ENCODE assay signal across 8 mouse cellular contexts in genomic region chr11:20829993-20830685, GRCm38 (mm10). TPM values are rescaled to one million over a fixed set of nuclear protein-coding genes. Genes with fewer than 3 reads are reported as not detected.
DNase-seq lines count a peak whose midpoint lies in the region; ATAC-seq and TF ChIP-seq lines count a peak whose summit lies in the region.

No protein-coding gene starts in this region.

- ATAC-seq in erythroblast, adult 5-6 weeks (replicated peaks; ENCODE audit: low FRiP score, poor library complexity, severe bottlenecking), result no peak
- ATAC-seq in embryonic facial prominence, embryonic 14.5 days (ENCODE audit: low read depth), result peak; percentile 35
- ATAC-seq in intestine, embryonic 14.5 days (replicated peaks; ENCODE audit: low FRiP score, low TSS enrichment, low read depth), result peak; percentile 18; the same call in 1 of the 2 replicates
- no peak for ATAC-seq in lung, embryonic 15.5 days (ENCODE audit: borderline replicate concordance, extremely low read depth, low FRiP score, low TSS enrichment)

- DNase-seq in embryonic facial prominence, embryonic 14.5 days (ENCODE audit: low spot score), result peak; percentile 43
- peak; percentile 86 for DNase-seq in intestine, embryonic 14.5 days (ENCODE audit: low spot score)
- peak; percentile 39 for DNase-seq in retina, postnatal 7 days (ENCODE audit: low read depth, low spot score)
- no peak for DNase-seq in thymus, postnatal 36 days

- no peak for TF ChIP-seq EP300 in ES-Bruce4 (IDR thresholded peaks at IDR 0.05; ENCODE audit: insufficient read depth, low read depth, low read length)

- H3K27ac ChIP-seq in ES-Bruce4 (ENCODE audit: insufficient read depth, low read length), result no peak overlapping the region
- H3K27ac ChIP-seq in embryonic facial prominence, embryonic 14.5 days (replicated peaks; ENCODE audit: low read depth, low read length), result peak overlapping the region; percentile 88
- peak overlapping the region; percentile 89 for H3K27ac ChIP-seq in intestine, embryonic 14.5 days (ENCODE audit: low read depth)
- peak overlapping the region; percentile 94 for H3K27ac ChIP-seq in lung, embryonic 15.5 days

- peak overlapping the region; percentile 87 for H3K4me3 ChIP-seq in erythroblast, embryonic 14.5 days (replicated peaks)
- H3K4me3 ChIP-seq in ES-Bruce4 (ENCODE audit: low read depth, low read length), result peak overlapping the region; percentile 92
- H3K4me3 ChIP-seq in embryonic facial prominence, embryonic 14.5 days (ENCODE audit: low read depth, low read length), result peak overlapping the region; percentile 86
- H3K4me3 ChIP-seq in intestine, embryonic 14.5 days (ENCODE audit: low read depth, low read length), result peak overlapping the region; percentile 78
- H3K4me3 ChIP-seq in lung, embryonic 15.5 days, result peak overlapping the region; percentile 91

- no peaks in the 10 kb centered on the region for H3K9me3 ChIP-seq in erythroblast, embryonic 14.5 days (ENCODE audit: control insufficient read depth, low read length)
- H3K9me3 ChIP-seq in ES-Bruce4 (replicated peaks; ENCODE audit: control insufficient read depth, insufficient read depth, low read length, poor library complexity, severe bottlenecking), result no peaks in the 10 kb centered on the region
- H3K9me3 ChIP-seq in embryonic facial prominence, embryonic 14.5 days (ENCODE audit: control insufficient read depth, low read length), result no peaks in the 10 kb centered on the region
- no peaks in the 10 kb centered on the region for H3K9me3 ChIP-seq in intestine, embryonic 14.5 days (ENCODE audit: control insufficient read depth, low read length)
- no peaks in the 10 kb centered on the region for H3K9me3 ChIP-seq in lung, embryonic 15.5 days

- peaks cover 28% of the 10 kb centered on the region for H3K4me1 ChIP-seq in erythroblast, embryonic 14.5 days (ENCODE audit: control insufficient read depth)
- H3K4me1 ChIP-seq in ES-Bruce4 (ENCODE audit: control insufficient read depth, insufficient read depth, low read length), result no peaks in the 10 kb centered on the region
- peaks cover 28% of the 10 kb centered on the region for H3K4me1 ChIP-seq in embryonic facial prominence, embryonic 14.5 days (ENCODE audit: control insufficient read depth, insufficient read depth, low read length)
- peaks cover 14% of the 10 kb centered on the region for H3K4me1 ChIP-seq in intestine, embryonic 14.5 days (replicated peaks; ENCODE audit: control insufficient read depth, insufficient read depth, low read length)
- peaks cover 21% of the 10 kb centered on the region for H3K4me1 ChIP-seq in lung, embryonic 15.5 days

- TF ChIP-seq CTCF in ES-Bruce4 (IDR thresholded peaks at IDR 0.05; ENCODE audit: low read depth, low read length), result no peak

- H3K36me3 ChIP-seq in erythroblast, embryonic 14.5 days (ENCODE audit: control insufficient read depth), result peaks cover 21% of the 10 kb centered on the region
- H3K36me3 ChIP-seq in ES-Bruce4 (ENCODE audit: control insufficient read depth, insufficient read depth, low read length, poor library complexity, severe bottlenecking), result peaks cover 16% of the 10 kb centered on the region
- H3K36me3 ChIP-seq in embryonic facial prominence, embryonic 14.5 days (ENCODE audit: control insufficient read depth, insufficient read depth, low read length), result peaks cover 27% of the 10 kb centered on the region
- peaks cover 31% of the 10 kb centered on the region for H3K36me3 ChIP-seq in intestine, embryonic 14.5 days (ENCODE audit: control insufficient read depth, insufficient read depth, low read length)
- peaks cover 26% of the 10 kb centered on the region for H3K36me3 ChIP-seq in lung, embryonic 15.5 days

- H3K9ac ChIP-seq in ES-Bruce4 (ENCODE audit: low read depth, poor library complexity, severe bottlenecking), result peak overlapping the region; percentile 93
- peak overlapping the region; percentile 96 for H3K9ac ChIP-seq in embryonic facial prominence, embryonic 14.5 days (ENCODE audit: low read depth, low read length)
- H3K9ac ChIP-seq in intestine, embryonic 14.5 days (ENCODE audit: low read length), result peak overlapping the region; percentile 89
- H3K9ac ChIP-seq in lung, embryonic 15.5 days, result peak overlapping the region; percentile 94

- no peak for TF ChIP-seq POLR2A in ES-Bruce4 (IDR thresholded peaks at IDR 0.05; ENCODE audit: insufficient read depth, low read length)

- H3K27me3 ChIP-seq in erythroblast, embryonic 14.5 days (ENCODE audit: control insufficient read depth), result peaks cover 47% of the 10 kb centered on the region
- no peaks in the 10 kb centered on the region for H3K27me3 ChIP-seq in ES-Bruce4 (ENCODE audit: control insufficient read depth, insufficient read depth, low read length, poor library complexity, severe bottlenecking)
- no peaks in the 10 kb centered on the region for H3K27me3 ChIP-seq in embryonic facial prominence, embryonic 14.5 days (replicated peaks; ENCODE audit: control insufficient read depth, insufficient read depth, low read length)
- no peaks in the 10 kb centered on the region for H3K27me3 ChIP-seq in intestine, embryonic 14.5 days (replicated peaks; ENCODE audit: control insufficient read depth, insufficient read depth, low read length)
- no peaks in the 10 kb centered on the region for H3K27me3 ChIP-seq in lung, embryonic 15.5 days

- H3K4me2 ChIP-seq in embryonic facial prominence, embryonic 14.5 days (ENCODE audit: low read depth, low read length), result peak overlapping the region; percentile 90
- H3K4me2 ChIP-seq in intestine, embryonic 14.5 days (ENCODE audit: low read length), result peak overlapping the region; percentile 86
- peak overlapping the region; percentile 77 for H3K4me2 ChIP-seq in lung, embryonic 15.5 days

- 11% methylated on average over 23 of the region's 23 CpGs for WGBS in embryonic facial prominence, embryonic 14.5 days
- WGBS in intestine, embryonic 14.5 days, result 11% methylated on average over 23 of the region's 23 CpGs
- WGBS in lung, embryonic 15.5 days, result 8% methylated on average over 23 of the region's 23 CpGs

RNA-seq across cellular contexts. Expression of gene Lgalsl, which starts 0.7 kb away (rescaled TPM):
- 0.03 and 0.04 TPM in 2 replicates for polyA plus RNA-seq in erythroblast, embryonic 14.5 days (2012)
- 4.8 and 5.6 TPM in 2 replicates for total RNA-seq in erythroblast, adult 5-6 weeks (2015; ENCODE audit: low replicate concordance)
- total RNA-seq in erythroblast, adult 5-6 weeks (2017; ENCODE audit: low replicate concordance), result 1.0 and 1.7 TPM in 2 replicates
- polyA plus RNA-seq in ES-Bruce4 (2011; ENCODE audit: insufficient read depth, insufficient read length, low read depth, missing spikeins), result 23.7 and 24.1 TPM in 2 replicates
- 46.8 and 54.9 TPM in 2 replicates for polyA plus RNA-seq in embryonic facial prominence, embryonic 14.5 days (2014; fragmentation: Nextera tagmentation; extraction: Ambion mirVana)
- 33.4 and 39.4 TPM in 2 replicates for polyA plus RNA-seq in intestine, embryonic 14.5 days (2014; fragmentation: Nextera tagmentation; extraction: Ambion mirVana)
- 52.3 and 54.4 TPM in 2 replicates for polyA plus RNA-seq in lung, embryonic 15.5 days (2015; fragmentation: Nextera tagmentation; extraction: Ambion mirVana)

Comparison
In these comparisons a context has a peak if more than half of its experiments do, and no peak if none do; other contexts are left out.
1. ATAC-seq: peak in embryonic facial prominence, embryonic 14.5 days (single experiment) and intestine, embryonic 14.5 days (single experiment); none in erythroblast, adult 5-6 weeks (single experiment) and lung, embryonic 15.5 days (single experiment).
2. DNase-seq: peak in embryonic facial prominence, embryonic 14.5 days (single experiment), intestine, embryonic 14.5 days (single experiment) and retina, postnatal 7 days (single experiment); none in thymus, postnatal 36 days (0 of 2).
3. RNA of gene Lgalsl, which starts 0.7 kb away (polyA plus RNA-seq): 46.8 to 54.9 TPM in embryonic facial prominence, embryonic 14.5 days, 52.3 to 54.4 TPM in lung, embryonic 15.5 days, 33.4 to 39.4 TPM in intestine, embryonic 14.5 days and 23.7 to 24.1 TPM in ES-Bruce4; 0.03 to 0.04 TPM in erythroblast, embryonic 14.5 days; every median in the first group is over 10 times any median in the second.
4. Peak in every context shown above with its lines, with median percentiles within 50 percentile points of each other: H3K4me3 ChIP-seq, H3K9ac ChIP-seq and H3K4me2 ChIP-seq.